Mouse (Mus musculus) cerebellum, adult 11-12 months (tissue): ENCODE data around the gene Cope.

Source experiments
- DNase-seq: peaks from one replicate; pipeline ENCODE4 v3.0.0; 2022

Cope gene

DNA sequence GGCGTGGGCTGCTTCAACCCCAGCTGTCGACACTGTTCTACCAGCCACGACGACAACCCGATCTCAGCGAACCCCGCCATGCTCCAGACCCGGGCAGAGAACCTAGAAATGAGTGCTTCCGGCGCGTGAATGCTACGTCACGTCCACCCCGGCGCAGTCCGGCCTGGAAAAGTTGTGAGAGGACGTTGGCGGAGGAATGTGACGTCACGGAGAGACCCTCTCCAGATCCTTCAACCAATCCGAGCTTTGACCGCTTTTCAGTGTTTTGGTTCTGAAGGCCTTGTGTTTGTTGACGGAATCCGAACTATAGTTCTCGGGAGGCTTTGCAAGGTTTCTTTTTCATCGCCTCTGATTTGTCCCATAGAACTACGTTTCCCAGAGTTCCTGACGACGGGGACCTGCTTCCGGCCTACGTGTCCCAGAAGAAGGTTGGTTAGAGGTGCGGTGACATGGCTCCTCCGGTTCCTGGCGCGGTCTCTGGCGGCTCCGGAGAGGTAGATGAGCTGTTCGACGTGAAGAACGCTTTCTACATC lies at the start of gene Cope, which contains the start of gene Ddx49:
Cope (plus strand) TSS at position 161 of the 533 bp plus-strand sequence.
Ddx49 (minus strand) TSS at position 132 of the 533 bp plus-strand sequence.
- peak; percentile 91 for DNase-seq

DNA sequence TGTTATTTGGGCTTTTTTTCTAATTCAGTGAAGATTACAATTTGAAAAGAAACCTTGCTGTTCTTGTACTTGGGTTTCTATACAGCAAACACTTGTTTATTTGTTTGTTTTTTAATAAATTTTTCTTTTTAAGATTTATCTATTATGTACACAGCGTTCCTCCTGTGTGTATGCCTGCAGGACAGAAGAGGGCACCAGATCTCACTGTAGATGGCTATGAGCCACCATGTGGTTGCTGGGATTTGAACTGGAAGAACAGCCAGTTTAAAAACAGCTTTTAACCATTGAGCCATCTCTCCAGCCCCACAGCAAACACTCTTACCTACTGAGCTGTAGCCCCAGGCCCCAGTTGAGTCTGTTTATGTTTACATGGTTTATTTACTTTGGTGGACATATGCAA lies 47.7 kb upstream of the Cope start:
- no peak for DNase-seq

DNA sequence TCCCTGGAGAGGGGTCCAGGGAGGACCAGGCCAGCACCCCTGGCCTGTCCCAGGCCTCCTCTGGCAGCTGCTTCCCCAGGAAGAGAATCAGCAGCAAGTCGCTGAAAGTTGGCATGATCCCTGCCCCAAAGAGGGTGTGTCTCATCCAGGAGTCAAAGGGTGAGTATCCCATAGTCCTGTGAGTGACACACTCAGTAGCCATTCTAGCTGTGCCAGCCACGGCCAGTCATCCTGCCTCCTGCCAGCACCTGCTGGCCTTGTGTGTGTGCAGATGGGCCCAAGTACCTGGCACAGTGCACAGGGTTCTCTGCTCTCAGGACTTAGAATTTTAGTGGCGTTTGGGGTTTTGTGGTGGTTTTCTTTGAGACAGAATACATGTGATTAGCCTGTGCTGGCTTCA lies 44.9 kb upstream of the Cope start:
- peak; percentile 73 for DNase-seq

DNA sequence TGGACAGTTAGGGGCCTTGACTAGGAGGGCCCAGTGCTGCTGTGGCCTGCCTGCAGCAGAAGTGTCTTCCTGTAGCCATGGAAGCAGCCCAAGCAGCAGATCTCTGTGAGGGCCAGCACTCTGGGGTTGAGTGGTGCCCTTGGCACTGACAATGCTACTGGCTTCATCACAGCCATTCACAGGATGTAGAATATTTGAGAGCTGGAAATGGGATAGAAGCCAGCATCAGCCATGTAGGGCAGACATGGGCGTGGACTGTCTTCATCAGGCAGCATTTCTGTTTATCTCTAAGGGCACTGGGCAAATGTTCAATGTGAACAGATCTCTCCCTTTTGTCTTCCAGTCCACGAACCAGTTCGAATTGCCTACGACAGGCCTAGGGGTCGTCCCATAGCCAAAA lies 43.7 kb upstream of the Cope start:
- DNase-seq = no peak

DNA sequence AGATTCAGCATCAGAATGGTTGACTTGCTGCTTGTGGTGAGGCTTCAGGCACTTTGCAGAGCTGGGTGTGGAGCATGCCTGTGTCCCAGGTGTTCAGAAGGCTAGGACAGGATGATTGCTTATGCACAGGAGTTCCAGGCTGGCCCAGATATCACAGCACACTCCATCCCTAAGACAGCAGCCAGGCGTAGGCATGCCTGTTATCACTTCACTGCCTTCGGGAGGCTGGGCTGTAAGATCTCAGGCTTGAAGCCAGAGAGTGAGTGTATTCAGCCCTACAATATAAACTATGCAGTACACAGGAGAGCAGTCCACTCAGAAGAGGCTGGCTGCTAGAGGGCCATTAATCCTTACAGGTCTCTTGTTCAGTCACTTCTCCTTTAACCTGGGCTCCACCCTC lies 43.3 kb upstream of the Cope start:
- DNase-seq = no peak

DNA sequence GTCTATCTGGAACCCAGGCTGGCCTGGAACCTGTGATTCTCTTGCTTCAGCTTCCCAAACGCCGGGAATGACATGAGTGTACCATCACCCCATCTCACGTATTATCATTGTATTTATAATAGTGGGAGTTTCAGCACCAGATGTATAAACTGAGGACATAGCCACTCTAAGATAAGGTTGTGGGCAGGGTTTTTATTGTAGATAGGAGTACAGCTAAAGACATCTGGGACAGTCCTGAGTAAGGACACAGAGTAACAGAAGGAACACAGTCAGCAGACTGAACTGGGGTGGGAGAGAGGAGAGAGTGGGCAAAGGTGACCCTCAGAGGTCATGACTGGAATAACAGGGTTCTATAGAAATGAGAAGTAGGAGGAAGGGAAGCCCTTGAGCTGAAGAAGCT lies 34.6 kb upstream of the Cope start:
- no peak for DNase-seq

DNA sequence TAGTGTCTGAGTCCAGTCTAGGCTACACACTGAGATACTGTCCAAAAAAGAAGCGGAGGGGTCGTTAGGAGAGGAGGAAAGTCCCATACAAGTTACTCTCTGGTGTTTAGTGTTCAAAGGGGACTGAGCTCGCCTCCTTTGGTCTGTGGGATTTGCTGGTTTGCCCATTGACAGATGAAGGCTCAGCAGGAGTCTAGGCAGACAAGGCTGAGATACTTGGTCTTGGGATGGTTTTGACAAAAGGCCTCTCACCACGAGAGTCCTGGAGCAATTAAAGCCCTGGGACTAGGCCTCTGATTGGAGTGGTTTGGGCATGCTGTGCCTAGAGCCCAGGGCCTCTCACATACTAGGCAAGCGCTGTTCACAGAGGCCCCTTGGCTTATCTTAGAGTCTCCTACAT lies 34.0 kb upstream of the Cope start:
- peak; percentile 29 for DNase-seq

DNA sequence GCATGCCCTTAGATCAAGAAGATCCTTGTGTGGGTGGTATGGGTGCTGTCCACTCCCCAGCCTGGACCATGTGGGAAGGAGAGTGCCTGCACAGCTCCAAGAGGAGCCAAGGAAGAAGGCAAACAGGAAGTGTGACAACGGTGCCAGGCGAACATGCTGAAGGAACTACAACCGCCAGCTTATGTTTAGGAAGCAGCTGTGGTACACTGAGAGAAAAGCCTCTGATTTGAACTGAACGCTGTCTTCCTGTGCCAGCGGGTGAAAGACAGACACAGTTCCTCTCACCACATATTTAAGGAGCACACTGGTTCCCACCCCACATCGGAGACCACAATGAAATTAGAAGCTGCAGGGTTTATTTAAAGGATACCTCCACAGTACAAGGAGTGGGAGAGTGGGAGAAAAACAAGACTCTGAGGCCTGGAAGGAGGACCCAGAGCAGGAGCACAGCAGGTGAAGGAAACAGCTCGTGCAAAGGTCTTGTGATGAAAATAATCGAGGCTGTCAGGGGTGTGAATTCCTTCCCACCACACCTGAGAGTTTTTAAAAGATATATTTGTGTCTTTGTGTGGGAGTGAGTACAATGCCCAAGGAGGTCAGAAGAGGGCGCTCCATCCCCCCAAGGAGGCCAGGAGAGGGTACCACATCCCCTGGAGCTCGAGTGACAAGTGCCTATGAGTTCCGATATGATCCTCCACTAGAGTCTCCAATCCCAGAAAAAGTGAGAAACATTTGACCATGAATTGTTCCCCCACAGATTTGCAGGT lies 33.3 kb upstream of the Cope start:
- DNase-seq = no peak

DNA sequence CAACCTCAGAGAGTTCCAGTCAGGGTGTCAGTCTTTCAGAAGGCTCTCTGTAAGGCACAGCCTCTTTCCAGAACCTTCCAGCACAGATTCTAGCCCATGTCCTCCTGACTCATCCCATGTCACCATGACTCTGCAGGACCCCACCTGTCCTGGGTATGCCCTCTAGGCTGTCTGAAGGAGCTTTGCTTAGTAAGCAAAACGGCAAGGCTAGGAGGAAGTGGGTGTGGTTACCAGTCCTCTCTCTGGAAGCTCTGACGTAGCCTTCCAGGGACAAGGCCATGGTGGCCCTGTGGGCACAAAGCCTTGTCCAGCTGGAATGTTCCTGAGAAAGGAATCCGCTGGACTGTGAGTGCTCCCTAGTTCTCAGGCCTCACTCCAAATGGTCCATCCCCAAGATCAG lies 29.4 kb upstream of the Cope start:
- no peak for DNase-seq

DNA sequence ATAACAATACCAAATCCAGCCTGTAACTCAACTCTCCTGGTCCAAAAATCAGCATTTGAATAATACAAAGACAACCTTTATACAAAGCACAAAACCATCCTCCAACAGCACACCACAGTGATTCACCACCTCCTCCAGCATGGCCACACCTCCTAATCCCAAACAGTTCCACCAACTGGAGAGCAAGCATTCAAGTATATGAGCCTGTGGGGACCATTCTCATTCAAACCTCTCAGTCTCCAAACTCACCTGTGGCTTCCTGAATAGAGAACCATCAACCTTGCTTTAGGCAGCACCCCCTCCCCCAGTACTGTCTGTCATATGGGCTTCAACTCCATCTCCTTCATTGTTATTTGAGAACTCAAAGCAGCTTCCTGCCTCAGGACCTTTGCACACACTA lies 28.0 kb upstream of the Cope start:
- no peak for DNase-seq

DNA sequence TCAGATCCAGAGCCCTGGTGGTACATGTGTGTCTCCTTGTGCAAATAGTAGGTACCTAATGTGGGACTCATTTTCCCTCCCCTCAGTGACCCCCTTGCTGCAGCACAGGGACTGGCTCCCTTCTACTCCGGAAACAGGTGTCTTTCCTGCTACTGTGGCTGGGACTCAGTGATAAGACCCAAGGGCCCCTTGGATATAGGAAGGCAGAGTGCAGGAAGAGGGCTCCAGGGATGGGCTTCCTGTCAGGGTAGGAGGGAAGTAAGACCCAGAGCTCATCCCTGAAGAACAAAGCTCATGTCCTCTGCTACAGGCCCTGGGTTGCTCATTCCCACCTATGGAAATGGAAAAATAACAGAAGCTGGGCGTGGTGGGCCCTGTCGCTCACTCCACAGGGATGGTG lies 25.8 kb upstream of the Cope start:
- DNase-seq = no peak

DNA sequence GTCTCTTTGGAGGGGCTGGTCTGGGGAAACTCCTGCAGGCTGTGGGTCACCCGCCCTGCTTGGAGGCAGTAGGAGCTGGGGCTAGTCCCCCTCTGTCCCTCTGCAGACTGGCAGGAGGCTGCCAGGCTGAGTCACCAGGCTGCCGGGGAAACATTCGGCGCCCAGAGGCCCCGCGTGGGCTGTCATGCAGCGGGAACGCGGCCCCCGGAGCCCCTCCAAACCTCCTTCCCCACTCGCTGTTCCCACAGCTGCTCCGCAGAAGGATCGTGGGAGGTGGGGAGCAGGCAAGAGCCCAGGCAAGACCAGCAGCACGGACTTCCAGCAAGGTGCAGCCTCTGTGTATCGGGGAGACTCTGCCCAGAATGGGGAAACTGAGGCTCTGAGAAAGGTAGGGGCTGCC lies 24.1 kb upstream of the Cope start:
- no peak for DNase-seq

DNA sequence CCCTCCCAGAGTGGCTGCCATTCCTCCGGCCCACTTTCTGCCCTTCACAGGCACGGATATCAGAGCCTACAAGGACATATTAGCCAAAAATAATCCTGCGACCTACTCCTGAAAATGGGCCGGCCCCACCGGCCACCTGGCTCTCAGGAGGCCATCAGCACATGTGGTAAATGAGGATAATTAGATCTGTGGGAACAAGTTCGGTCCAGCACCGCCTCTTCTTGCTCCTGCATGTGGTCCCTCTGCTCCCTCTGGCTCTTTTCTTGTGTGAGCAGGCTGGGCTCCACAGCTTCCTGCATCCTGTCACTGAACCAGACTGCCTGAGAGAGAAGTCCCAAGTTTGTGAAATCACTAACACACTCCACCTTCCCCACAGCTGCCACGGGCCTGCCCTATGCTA lies 23.1 kb upstream of the Cope start:
- DNase-seq = peak; percentile 41

DNA sequence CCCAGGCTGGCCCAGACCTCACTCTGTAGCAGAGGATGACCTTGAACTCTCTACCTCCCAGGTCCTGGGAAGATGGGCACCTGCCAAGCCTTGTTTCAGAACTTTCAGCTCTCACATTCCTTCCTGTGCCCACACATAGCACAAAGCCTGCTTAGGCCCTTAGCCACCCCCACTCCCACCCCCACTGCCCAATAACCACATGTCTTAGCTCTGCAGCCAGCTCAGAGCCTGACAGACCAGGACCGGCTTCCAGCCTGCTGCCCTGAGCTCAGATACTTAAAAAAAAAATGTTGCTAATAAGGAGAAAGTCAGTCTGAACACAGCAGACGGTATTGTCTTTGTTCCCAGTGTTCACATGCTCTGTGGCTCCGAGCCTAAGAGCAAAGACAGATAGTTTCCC lies 21.3 kb upstream of the Cope start:
- no peak for DNase-seq

DNA sequence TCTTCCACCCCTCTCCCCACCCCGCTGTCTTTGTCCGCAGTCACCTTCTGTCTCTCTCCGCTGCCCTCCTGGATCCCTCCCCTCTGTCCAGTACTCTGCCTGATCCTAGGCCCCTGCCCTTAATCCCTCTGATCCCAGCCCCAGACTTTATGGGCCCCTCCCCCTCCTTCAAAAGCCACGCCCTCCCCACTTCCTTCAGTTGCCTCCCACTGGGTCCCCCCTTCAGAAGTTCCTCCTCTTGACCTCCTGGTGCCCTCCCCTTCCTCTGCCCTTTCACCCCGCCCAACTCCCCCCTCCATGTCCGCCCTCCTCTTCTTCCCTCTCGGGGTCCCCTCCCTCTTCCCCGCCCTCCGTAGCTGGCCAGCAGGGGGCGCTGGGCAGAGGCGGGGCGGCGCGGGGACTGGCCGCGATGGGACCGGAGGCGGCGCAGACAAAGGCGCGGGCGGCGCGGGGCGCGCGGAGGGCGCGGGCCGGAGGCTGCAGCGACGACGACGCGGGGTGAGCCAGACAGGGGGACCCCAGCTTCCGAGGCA lies 19.6 kb upstream of the Cope start, which contains the start of gene Homer3:
Homer3 (plus strand) TSS at position 225 of the 533 bp plus-strand sequence.
- DNase-seq = peak; percentile 60

DNA sequence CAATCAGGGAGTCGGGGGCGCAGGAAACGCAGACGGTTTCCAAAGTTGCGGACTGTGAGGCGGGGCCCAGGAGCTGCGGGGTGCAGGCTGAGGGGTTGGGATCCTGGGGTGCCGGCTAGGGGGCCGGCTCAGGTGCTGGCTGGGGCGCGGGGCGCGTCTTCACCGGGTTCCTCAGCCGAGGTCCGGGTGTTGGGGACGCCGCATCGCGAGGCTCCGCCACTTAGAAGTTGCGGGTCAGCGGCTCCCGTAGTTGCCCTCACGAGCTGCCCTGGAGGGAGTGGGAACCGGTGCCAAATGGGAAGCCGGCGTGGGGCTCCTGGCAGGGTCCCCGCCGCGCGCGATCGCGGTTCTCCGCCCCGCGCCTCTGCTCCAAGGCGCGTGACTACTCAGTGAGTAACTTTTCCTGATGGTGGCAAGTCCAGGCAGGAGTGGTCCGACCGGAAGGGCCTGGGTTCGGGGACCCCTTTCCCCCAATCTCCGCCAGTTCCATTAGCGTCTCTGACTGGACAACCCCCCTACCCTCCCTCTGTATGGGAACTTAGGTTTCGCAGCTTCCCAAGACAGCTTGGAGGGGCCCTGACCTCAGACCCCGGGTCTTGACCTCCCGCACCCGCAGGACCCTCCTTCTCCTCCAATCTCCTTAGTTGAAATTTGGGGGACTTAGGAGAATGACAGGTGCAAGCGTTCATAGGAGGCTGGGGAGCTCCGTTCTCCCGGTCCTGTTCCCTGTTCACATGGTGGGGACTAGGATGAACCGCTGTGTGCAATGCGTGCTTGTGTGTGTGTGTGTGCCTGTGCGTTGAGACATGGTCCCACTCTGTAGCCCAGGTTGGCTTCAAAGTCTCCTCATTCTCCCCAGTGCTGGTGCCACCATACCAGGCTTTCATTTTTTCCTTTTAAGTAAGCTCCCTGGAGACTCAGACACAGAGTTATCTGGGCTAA lies 18.9 kb upstream of the Cope start:
- no peak for DNase-seq

DNA sequence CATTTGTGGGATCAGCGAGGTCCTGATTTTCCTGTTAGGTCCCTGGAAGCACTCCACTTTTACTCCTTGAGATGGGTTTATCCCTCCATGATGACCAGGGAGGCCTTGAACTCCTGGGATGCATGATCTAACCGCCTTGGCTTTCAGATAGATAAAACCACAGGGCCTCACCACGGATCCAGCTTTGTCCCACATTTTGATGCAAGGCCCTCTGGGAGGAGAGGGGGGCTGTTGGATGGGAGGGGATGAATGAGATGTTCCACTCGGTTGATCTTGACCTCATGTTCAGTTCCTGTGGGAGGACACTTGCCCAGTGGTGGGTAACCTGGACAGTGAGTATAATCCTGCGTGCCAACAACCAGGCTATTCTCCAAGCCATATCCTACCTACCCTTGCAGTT lies 17.9 kb upstream of the Cope start:
- DNase-seq = no peak

DNA sequence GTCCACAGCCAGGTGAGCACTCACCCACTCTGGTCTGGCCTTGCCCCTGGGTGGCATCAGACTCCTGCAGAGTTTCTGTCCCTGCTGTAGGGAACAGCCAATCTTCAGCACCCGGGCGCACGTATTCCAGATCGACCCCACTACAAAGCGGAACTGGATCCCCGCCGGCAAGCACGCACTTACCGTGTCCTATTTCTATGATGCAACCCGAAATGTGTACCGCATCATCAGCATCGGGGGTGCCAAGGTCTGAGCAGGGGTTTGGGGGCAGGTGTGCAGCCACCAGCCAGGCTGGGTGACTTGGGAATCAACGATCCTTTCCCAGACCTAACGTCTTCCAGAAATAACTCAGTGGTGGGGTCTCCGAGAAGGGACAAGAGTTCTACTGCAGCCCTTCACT lies 17.0 kb upstream of the Cope start:
- no peak for DNase-seq

DNA sequence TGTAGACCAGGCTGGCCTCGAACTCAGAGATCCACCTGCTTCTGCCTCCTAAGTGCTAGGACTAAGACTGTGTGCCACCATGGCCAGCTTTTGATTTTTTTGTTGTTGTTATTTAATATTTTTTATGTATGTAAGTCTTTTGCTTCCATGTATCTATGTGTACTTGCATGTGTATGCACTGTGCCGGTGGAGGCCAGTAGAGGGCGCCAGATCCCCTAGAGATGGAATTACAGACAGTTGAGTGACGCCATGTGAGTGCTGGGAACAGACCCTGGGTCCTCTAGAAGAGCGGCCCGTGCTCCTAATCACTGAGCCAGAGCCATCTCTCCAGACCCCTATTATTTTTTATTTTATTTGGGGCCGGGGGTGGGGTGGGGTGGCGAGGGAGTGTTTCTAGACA lies 15.6 kb upstream of the Cope start:
- DNase-seq = no peak

DNA sequence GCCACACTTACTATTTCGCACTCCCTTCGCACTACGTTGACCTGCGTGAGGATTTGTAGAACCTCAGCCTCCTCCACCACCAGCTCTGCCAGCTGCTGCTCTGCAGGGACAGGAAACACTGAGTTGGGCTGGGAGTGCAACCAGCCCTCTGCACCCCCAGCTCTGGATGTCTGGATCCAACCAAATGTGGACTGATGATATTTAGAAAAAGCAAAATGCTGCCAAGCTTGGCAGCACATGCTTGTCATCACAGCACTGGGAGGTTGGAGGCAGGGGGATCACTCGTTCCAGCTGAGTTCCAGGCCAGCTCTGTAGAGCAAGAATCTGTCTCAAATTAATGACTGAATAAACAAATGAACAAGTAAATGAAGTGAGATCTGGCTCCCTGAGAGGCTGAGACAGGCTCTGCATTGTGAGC lies 8.3 kb upstream of the Cope start:
- no peak for DNase-seq

DNA sequence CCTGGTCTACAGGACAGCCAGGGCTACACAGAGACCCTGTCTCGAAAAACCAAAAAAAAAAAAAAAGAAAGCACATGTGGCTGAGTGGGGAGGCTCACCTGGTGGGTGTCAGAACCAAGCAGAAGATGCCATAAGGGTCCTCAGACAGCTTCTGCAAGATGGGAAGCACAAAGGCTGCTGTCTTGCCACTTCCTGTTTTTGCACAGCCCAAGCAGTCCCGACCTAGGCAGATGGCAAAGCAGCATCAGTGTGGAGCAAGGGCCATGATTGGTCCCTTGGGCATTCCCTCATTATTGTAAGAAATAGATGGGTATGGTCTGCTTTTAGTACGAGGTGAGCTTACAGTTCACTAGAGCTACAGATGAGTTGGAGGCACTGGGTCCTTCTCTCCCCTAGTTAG lies 1.4 kb upstream of the Cope start:
- DNase-seq = no peak

DNA sequence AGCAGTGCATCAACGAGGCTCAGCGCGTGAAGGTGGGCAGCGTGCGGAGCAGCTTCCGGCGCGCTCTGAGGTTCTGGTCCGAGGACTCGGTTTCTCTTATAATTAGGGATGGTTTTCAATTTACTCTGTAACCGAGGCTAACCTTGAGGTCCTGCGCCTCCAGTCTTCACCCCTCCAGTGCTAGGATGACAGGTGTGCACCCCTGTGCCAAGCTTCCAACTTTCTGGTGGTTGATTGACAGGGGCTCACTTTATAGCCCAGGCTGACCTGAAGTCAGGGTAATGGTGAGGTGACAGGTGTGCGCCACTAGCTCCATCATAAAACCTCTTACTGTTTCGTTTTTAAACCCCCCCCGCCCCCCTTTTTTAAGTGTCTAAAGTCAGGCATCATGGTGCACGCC lies 583 bp downstream of the Cope start:
- DNase-seq = no peak

DNA sequence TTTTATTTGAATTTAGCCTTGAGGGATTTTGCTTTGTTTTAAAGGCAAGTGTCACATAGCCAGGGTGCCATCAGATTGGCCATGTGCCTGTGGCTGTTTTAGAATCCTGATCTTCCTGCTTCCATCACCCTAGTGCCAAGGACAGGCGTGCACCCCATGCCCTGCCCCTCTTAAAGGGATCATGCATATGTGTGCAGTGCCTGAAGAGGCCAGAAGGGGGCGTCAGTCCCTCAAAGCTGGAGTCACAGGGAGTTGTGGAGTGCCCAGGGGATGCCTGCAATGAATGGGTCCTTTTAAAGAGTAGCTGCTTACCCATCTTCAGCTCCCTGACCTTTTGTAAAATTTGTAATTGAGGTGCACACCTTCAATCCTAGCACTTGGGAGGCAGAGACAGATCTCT lies 7.0 kb downstream of the Cope start:
- DNase-seq = no peak

DNA sequence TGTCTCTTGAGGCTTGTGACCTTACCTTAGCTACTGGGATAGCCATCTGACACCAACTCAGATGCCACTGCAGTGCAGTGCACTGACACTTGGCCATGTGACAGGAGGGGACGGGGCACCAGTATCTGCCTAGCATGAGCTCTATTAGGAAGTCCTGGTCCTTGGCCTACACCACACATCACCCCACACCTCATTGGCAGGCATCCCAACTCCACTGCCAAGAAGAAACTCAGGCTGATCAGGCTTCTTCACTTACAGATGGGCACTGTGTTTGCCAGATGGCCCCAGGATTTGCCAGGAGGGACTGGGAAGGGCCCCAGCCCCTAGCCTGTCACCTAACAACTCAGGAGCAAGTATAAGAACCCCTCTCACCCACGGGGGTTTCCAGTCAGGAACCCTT lies 11.1 kb downstream of the Cope start:
- peak; percentile 66 for DNase-seq
